Mouse (Mus musculus) ES-Bruce4 (cell line): ENCODE results near the gene Cntn3.

Experiments used
- CTCF ChIP-seq: IDR thresholded peaks from one replicate; pipeline ENCODE4 v1.8.1; 2011; ENCODE audit warnings: low read depth, low read length
- POLR2A ChIP-seq: IDR thresholded peaks from one replicate; pipeline ENCODE4 v1.8.1; 2011; ENCODE audit warnings: low read length; ENCODE audit not compliant: insufficient read depth

DNA sequence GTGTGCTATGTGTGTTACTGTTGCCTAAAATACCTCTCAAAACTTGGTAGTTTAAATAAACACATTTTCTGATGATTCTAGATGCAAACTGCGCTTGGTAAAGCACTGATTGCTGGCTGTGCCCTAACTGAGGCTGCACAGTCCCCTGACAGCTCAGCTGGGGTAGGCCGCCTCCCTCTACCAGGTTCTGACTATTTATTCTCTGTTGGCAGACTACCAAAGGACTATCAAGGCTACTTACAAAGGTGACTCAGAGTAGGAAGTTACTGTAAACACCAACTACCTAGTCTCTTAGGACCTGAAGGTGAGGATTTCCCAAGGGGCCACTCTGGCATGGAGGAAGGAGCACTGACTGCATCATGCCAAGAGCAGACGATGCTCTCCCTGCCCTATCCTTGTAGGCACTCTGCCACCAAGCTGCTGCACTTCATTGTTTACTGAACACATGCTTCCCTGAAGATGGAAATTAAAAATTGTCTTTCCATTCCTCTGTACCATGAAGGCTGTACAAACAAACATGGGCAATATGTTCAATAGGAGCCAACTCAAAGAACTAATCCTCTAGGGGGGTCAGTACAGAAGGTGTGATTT, 17.7 kb downstream of the Cntn3 start:
- TF ChIP-seq CTCF, result no peak
- TF ChIP-seq POLR2A, result no peak
